Mouse (Mus musculus) ZHBTc4 (cell line): ENCODE data around the gene Hist1h3d.
"Not testable (repeated sequence)": the region's sequence is repeated elsewhere in the genome, so short reads cannot be mapped to it uniquely, and the experiment has no call there.

Experiments used
- DNase-seq: peaks from one replicate; pipeline ENCODE4 v3.0.0-alpha.2; 2011; ENCODE audit warnings: low read depth, low spot score

Hist1h3d gene

DNA sequence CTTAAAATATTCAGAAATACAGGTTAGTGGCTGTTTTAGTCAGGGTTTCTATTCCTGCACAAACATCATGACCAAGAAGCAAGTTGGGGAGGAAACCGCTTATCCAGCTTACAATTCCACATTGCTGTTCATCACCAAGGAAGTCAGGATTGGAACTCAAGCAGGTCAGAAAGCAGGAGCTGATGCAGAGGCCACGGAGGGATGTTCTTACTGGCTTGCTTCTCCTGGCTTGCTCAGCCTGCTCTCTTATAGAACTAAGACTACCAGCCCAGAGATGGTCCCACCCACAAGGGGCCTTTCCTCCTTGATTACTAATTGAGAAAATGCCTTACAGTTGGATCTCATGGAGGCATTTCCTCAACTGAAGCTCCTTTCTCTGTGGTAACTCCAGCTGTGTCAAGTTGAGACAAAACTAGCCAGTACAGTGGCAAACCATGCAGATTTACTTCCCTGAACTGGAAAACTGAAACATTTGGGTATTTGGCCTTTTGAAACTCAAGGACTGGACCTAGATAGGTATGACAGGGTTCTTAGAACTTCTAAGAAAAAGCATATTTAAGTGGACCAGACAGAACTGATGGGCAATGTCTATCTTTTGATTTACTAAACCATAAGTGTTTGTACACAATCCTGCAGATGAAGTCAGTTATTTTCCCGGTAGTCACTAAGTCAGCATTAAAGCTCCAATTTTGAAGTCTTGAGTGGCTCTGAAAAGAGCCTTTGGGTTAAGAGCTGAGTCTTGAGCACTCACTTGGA, 33.2 kb upstream of the Hist1h3d start:
- DNase-seq: not testable (repeated sequence)

DNA sequence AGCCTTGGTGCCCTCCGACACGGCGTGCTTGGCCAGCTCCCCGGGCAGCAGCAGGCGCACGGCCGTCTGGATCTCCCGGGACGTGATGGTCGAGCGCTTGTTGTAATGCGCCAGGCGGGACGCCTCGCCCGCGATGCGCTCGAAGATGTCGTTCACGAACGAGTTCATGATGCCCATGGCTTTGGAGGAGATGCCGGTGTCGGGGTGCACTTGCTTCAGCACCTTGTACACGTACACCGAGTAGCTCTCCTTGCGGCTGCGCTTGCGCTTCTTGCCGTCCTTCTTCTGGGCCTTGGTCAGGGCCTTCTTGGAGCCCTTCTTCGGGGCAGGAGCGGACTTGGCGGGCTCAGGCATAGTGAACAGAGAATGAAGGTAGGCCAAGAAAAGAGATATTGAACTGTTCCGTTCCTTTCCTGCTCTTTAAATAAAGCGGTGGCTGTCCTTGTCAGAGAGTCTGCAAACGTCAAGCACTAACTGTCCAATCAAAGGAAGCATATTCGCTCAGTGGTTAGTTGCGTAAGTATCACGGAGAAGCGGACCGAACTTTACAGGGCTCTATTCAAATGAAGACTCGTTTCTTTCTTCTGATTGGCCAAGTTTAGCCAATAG, 32.5 kb upstream of the Hist1h3d start, which contains the start of gene Hist1h2bh:
Gene Hist1h2bh, minus strand, starts transcription at position 394 of the 609 bp plus-strand sequence.
- peak; percentile 92 for DNase-seq

DNA sequence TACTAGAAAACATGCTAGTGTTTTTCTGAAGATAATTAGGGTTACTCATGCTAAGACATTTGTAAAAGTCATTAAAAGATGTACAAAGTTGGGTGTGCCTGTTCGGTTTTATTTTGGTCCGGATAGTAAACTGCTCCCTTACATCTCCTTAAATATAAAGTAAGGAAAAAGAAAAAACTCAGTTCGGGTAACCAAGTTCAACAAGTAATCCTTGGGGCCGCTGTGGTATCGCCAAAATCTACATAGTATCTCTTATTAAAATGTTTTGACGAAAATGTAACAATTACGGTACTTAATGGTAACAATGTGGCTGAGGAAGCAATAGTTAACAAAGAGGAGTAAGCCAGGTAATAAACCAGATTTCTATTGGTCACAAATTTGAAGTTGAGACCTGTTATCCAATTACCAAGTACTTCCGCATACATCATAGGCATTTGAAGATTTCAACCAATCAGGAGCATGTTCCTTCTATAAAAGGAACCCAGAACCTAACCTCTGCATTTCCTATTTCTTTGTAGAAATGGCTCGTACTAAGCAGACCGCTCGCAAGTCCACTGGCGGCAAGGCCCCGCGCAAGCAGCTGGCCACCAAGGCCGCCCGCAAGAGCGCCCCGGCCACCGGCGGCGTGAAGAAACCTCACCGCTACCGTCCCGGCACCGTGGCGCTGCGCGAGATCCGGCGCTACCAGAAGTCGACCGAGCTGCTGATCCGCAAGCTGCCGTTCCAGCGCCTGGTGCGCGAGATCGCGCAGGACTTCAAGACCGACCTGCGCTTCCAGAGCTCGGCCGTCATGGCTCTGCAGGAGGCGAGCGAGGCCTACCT, 31.4 kb upstream of the Hist1h3d start, which contains the start of gene Hist1h3f:
Gene Hist1h3f, plus strand, starts transcription at position 88 of the 822 bp plus-strand sequence.
- peak; percentile 92 for DNase-seq

DNA sequence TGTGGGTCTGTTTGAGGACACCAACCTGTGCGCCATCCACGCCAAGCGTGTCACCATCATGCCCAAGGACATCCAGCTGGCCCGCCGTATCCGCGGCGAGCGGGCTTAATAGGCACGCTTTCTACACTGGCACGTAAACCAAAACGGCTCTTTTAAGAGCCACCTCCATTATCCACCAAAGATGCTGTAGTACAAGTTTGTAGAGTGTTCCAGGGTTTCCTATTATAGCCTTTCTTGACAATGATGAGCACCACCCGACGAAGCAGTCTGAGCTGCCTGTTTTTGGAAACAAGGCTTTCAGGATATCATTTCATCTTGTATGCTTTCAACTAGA, 30.8 kb upstream of the Hist1h3d start:
- DNase-seq: not testable (repeated sequence)

DNA sequence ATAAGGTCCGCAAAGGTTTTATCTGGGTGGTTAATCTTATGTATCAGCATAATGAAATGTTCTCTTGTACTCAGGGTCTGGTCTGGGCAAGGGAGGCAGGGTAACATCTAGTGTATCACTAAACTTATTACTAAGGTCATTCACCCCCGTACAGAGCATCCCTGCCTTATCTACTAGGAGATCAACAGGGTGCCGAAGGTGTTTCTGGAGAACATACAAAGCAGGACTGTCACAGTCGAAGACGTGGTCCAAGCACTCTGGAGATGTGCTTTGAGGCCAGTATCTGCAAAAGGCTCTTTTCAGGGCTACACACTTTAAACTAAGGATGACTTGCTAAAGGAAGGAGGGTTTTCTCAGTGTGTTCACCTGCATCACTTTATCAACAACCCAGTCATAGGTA, 28.9 kb upstream of the Hist1h3d start:
- no peak for DNase-seq

DNA sequence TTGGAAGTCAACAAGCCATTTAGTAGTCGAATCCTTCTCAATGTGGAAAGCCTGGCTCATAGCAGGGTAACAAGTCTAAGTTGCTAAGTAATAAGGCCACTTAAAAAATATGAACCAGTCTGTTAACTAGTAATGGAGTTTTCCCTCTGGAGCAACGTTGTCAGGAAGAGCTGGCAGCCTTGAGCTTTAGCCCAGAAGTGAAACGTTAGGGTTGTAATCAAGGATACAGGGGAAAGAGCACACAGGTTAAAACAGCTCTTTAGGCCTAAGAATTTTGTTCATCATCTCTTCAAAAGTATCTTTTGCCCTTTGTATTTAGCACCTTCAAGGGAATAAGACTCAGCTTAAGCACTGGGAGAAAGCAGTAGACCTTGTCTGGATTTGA, 24.8 kb upstream of the Hist1h3d start:
- DNase-seq: peak; percentile 60

DNA sequence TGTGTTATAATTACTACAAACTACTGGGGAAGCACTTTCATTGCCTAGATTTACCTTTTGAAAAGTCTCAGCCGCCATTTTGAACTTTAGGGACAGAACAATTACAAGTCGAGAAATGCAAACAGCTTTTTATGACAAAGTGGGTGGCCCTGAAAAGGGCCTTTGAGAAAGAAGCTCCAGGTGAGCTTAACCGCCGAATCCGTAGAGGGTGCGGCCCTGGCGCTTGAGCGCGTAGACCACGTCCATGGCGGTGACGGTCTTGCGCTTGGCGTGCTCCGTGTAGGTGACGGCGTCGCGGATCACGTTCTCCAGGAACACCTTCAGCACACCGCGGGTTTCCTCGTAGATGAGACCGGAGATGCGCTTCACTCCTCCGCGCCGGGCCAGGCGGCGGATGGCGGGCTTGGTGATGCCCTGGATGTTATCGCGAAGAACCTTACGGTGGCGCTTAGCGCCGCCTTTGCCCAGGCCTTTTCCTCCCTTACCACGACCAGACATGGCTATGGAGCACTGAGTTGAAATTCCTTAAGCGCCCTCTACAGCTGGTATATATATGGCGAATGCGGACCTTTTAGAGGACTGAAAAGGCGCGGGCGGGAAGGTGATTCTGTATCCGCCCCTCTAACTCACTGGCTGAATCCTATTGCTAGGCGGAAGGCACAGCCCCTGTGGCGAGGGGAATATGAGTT, 24.3 kb upstream of the Hist1h3d start, which contains the start of gene Hist1h4f:
Gene Hist1h4f, minus strand, starts transcription at position 503 of the 689 bp plus-strand sequence.
- DNase-seq: peak; percentile 96

DNA sequence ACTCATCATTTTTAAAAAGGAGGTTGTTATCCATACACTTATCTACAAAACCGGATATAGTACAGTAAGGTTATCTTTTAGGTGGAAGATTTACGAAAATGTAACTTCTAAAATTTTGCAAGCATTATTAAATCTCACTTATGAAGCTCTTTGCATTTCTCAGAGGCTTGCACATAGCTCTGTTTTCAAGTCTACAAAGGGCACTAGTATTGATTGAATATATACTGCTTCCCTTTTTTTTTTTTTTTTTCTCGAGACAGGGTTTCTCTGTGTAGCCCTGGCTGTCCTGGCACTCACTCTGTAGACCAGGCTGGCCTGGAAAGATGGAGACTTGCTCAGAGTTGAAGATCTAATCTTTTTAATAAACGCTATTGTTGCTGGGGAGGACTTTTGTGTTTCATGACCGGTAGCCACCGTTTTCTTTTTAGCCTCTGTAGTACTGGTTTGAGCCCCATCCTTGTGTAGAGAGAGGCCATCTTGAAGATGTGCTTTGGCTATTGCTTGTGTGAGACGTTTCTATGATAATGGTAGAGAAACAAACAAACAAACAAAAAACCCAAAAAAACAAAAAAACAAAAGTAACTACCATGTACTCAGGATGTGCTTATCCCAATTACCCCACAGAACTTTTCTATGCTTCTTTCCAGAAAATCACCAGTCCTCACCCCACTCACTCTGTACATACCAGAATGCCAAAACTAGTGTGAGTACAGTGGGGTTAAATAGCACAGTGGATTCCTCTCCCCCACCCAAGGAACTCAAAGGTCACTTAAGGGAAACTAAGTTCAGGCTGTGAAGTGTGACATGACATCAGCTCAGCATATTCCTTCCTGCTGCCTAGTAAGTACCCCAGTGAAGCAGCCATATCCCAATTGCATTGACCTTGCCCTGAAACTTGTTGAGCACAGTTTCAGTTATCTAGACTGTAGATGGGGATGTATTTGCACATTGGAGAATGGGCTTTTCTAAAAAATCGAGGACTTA, 23.3 kb upstream of the Hist1h3d start:
- DNase-seq: no peak

DNA sequence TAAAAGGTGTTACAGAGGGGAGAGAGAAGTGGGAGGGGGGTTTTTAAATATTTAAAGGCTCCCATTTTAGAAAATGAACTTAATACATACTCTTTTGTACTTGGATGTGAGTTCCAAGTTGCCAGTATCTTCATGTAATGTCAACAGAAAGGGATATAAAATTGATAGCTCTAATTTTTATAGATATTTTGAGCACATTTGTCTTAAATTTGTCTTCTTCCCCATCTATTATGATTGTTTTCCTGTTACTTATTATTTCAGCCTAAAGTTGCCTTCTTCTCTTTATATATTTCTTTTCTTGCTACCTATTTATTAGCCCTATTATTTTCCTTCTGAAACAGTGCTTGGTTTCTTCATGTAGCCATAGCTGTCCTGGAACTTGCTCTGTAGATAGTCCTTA, 22.6 kb upstream of the Hist1h3d start, which contains the start of gene Hist1h1d:
Gene Hist1h1d, plus strand, starts transcription at position 301 of the 400 bp plus-strand sequence.
- DNase-seq: no peak

DNA sequence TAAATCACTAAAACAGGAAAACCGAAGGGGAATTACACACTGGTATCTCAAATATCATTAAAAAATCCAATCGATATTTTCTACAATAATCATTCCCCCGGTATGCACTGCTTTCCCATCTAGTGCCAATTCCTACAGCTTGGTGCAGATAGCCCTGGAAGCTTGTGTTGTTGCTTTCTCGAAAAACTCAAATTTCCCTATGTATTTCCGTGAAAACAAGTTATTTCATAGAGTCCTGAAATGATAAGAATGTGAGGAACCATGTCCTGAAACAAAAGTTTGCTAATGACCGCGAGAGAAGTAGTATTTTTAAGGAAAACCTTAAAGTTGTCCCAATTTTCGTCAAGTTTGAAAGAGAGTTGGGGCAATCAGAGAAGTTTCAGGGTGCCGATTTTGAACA, 21.2 kb upstream of the Hist1h3d start:
- DNase-seq: no peak

DNA sequence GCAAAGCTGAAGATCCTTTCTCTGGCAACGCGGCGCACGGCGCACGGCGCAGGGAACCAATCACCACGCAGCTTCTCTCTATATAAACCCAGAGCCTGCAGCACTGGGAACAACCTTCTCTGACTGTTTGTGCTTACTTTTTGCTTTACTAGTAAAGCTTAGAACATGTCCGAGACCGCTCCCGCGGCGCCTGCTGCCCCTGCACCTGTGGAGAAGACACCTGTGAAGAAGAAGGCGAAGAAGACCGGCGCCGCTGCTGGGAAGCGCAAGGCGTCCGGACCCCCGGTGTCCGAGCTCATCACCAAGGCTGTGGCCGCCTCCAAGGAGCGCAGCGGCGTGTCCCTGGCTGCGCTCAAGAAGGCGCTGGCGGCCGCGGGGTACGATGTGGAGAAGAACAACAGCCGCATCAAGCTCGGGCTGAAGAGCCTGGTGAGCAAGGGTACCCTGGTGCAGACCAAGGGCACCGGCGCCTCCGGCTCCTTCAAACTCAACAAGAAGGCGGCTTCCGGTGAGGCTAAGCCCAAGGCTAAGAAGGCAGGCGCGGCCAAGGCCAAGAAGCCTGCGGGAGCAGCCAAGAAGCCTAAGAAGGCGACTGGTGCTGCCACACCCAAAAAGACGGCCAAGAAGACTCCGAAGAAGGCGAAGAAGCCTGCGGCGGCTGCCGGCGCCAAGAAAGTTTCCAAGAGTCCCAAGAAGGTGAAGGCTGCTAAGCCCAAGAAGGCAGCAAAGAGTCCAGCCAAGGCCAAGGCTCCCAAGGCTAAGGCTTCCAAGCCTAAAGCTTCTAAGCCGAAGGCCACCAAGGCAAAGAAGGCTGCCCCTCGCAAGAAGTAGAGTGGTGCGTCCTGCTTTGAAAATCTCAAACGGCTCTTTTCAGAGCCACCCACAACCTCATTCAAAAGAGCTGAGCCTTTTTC, 20.4 kb upstream of the Hist1h3d start:
- peak; percentile 88 for DNase-seq

DNA sequence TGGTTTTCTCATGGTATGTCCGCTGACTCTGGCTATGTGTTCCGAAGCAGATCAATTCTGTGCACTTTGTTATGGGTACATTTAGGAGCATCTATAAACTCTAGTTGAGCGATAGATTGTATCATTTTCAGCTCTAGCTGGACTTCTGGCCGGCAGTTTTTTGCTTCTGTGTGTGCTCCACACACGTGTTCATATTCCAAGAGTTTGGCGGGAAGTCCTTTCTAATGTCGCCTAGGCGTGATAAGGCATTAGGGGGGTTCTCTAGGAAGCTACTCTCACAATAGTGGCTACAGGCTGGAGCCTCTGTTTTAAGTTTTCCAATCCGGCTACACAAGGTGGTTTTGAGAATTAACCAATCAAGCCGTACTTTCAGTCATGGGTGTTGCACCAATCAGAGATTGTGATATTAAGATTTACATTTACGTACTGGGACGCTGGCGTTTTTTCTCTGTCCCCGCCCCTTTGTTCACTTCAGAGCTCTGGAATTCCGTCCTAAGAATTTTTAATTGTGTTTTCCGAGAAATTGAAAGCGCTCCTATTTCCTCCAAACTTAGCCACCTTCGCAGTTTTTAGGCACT, 19.6 kb upstream of the Hist1h3d start:
- DNase-seq: peak; percentile 96

DNA sequence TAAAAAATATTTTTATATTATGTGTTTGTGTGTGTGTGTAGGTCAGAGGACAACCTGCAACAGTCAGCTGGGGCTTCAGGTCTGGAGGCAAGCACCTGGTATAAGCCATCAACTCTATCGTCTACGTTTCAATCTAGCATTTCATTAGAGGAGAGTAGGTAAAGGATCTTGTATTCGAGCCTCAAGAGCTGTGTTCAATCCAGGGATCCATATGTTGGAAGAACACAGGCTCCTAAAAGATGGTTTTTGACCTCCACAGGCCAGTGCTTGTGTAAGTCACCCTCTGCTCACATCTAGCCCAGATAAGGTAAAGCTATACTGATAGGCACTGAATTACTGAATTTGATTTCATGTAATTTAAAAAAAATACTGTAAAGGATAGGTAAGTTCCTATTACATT, 18.7 kb upstream of the Hist1h3d start:
- no peak for DNase-seq

DNA sequence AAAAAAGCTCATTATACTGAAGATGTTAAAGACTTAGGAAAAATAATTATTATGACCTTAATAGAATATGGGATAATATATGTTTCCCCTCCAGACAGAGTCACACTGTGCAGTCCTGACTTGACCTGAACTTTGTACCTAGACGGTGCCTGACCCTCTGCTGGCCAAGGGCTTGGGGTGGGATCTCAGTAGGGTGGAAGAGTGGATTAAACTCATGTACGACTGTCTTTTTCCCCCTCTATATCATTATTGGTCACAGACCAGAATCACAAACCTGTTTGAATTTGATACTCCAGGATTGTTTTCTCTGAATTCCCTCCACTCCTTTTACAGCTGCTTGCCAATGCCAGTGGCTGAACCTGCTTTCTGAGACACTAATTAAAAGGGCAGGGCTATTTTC, 14.9 kb upstream of the Hist1h3d start:
- DNase-seq: not testable (repeated sequence)

DNA sequence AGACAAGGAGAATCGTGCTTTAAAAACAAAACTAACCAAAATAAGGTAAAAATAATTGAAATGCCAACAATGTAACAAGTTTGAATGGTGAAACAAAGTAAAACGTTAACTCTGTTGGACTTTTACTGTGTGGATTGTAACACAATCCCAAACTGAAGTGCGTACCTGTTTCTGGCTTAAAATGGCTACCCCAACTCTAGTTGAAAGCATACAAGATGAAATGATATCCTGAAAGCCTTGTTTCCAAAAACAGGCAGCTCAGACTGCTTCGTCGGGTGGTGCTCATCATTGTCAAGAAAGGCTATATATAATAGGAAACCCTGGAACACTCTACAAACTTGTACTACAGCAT, 14.1 kb upstream of the Hist1h3d start:
- not testable (repeated sequence) for DNase-seq

DNA sequence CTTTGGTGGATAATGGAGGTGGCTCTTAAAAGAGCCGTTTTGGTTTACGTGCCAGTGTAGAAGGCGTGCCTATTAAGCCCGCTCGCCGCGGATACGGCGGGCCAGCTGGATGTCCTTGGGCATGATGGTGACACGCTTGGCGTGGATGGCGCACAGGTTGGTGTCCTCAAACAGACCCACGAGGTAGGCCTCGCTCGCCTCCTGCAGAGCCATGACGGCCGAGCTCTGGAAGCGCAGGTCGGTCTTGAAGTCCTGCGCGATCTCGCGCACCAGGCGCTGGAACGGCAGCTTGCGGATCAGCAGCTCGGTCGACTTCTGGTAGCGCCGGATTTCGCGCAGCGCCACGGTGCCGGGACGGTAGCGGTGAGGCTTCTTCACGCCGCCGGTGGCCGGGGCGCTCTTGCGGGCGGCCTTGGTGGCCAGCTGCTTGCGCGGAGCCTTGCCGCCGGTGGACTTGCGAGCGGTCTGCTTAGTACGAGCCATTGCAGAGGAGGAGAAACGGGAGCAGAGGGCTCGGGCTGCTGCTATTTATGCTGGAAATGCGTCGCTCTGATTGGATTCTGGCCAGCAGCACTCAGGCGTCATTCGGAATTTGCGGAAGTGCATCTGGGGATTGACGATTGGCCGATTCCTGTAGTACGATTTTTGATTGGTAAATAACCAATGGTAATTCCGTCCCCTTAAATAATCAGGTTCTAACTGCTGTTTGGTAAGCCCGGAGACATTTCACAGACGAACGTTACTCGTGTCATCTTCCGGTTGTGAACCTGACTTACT, 13.5 kb upstream of the Hist1h3d start, which contains the start of gene Hist1h3e:
Gene Hist1h3e, minus strand, starts transcription at position 487 of the 777 bp plus-strand sequence.
- peak; percentile 97 for DNase-seq

DNA sequence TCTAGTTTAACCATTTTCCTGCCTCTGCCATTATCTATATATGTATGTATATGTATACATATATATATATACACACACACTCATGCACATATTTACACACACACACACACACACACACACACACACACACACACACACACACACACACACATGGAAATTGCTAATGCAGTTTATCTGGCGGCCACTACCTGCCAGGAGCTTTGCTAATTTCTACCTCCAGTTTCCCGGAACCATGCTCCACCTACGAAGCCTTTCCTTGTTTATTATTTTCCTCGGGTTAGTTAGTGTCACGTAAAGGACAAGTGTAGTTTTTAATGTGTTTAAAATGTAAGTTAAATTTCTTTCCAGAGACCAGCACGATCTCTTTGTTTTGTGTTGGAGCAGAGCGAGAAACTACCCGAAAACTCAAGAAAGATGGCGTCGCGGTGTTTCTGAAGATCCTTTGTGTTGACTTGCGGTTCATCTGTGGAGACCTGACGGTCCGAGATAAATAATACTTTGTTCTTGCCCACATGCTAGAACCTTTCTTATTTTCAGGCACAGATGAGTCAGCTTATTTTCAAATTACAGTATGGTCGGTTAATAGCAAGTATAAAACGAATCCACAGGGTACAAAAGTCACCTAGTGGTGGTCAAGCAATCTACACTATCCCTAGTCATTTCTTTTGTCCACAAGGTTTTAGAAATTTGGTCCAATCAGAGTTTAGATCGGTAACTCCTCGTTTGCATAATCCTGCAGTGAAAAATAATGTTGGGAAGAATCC, 12.7 kb upstream of the Hist1h3d start:
- DNase-seq: peak; percentile 84
